In the genomic region with DNA sequence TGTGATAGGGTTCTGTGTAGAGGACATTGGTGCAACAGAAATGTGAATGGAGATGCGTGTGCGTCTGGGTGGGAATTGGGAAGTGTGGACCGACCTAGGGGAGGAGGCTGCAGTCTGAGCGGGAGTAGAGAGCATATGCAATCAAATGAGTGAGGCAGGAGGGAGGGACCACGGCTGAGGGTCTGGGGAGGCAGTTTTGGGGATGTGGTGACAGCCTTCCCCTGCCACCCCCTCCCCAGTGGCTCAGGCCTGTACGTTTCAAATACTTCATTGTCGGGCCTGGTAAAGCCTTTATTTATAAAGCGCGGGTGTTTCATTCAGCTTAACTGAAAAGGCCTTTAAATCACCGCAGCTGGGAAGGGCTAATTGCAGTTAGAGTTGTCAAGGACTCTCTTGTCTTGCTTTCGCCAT, we compare ENCODE assay signal across 11 mouse cellular contexts. TPM values are rescaled to one million over a fixed set of nuclear protein-coding genes. Genes with fewer than 3 reads are reported as not detected.
DNase-seq lines count a peak whose midpoint lies in the region; ATAC-seq and TF ChIP-seq lines count a peak whose summit lies in the region.
"Had no signal": no experiment of that assay in that cellular context is flagged by ENCODE, and none has a peak within 500 bp of the region (broad histone marks: within the 10 kb centered on the region; RNA-seq: fewer than 3 reads in every experiment).

No protein-coding gene starts in this region.

- H3K27ac ChIP-seq in ES-Bruce4 (ENCODE audit: insufficient read depth, low read length): peak overlapping the region; percentile 83
- H3K27ac ChIP-seq in embryonic facial prominence, embryonic 10.5 days (replicated peaks): 0 out of 2 replicates have a peak overlapping the region, but pooled peaks have one; percentile 30
- H3K27ac ChIP-seq in hindbrain, embryonic 12.5 days: peak overlapping the region; percentile 45
- peak overlapping the region; percentile 32; the same call in 1 of the 2 replicates for H3K27ac ChIP-seq in midbrain, embryonic 13.5 days
- H3K27ac ChIP-seq: heart, embryonic 10.5 days; macrophage had no signal

- no peaks in the 10 kb centered on the region for H3K27me3 ChIP-seq in ES-Bruce4 (ENCODE audit: control insufficient read depth, insufficient read depth, low read length, poor library complexity, severe bottlenecking)
- H3K27me3 ChIP-seq in embryonic facial prominence, embryonic 10.5 days (replicated peaks; ENCODE audit: low read depth, poor library complexity, severe bottlenecking): peaks cover 67% of the 10 kb centered on the region
- peaks cover 42% of the 10 kb centered on the region for H3K27me3 ChIP-seq in hindbrain, embryonic 12.5 days
- peaks cover 38% of the 10 kb centered on the region for H3K27me3 ChIP-seq in midbrain, embryonic 13.5 days

- H3K36me3 ChIP-seq in ES-Bruce4 (ENCODE audit: control insufficient read depth, insufficient read depth, low read length, poor library complexity, severe bottlenecking): no peaks in the 10 kb centered on the region
- H3K36me3 ChIP-seq in embryonic facial prominence, embryonic 10.5 days (replicated peaks): no peaks in the 10 kb centered on the region
- H3K36me3 ChIP-seq in hindbrain, embryonic 12.5 days: no peaks in the 10 kb centered on the region
- H3K36me3 ChIP-seq in midbrain, embryonic 13.5 days: no peaks in the 10 kb centered on the region
- H3K36me3 ChIP-seq: heart, embryonic 10.5 days had no signal

- H3K9ac ChIP-seq in ES-Bruce4 (ENCODE audit: low read depth, poor library complexity, severe bottlenecking): 0 out of 2 replicates have a peak overlapping the region, but pooled peaks have one; percentile 37
- no peak overlapping the region for H3K9ac ChIP-seq in hindbrain, embryonic 12.5 days
- no peak overlapping the region for H3K9ac ChIP-seq in midbrain, embryonic 13.5 days (replicated peaks)

- DNase-seq in embryonic facial prominence, embryonic 10.5 days (ENCODE audit: low spot score): peak; percentile 35
- no peak for DNase-seq in urinary bladder, postnatal 36 days (ENCODE audit: low spot score in 2 of 2)
- DNase-seq in heart, adult 9 months (ENCODE audit: low spot score in 2 of 2): no peak
- DNase-seq in spleen, postnatal 36 days (ENCODE audit: low spot score in 2 of 2): no peak
- no peak for DNase-seq in gastrocnemius, adult 8-10 months (ENCODE audit: low spot score in 2 of 2)

- no peaks in the 10 kb centered on the region for H3K9me3 ChIP-seq in ES-Bruce4 (replicated peaks; ENCODE audit: control insufficient read depth, insufficient read depth, low read length, poor library complexity, severe bottlenecking)
- H3K9me3 ChIP-seq in embryonic facial prominence, embryonic 10.5 days: no peaks in the 10 kb centered on the region
- no peaks in the 10 kb centered on the region for H3K9me3 ChIP-seq in hindbrain, embryonic 12.5 days (replicated peaks)
- H3K9me3 ChIP-seq in midbrain, embryonic 13.5 days: no peaks in the 10 kb centered on the region
- H3K9me3 ChIP-seq: heart, embryonic 10.5 days had no signal

- peak overlapping the region; percentile 17; the same call in 1 of the 2 replicates for H3K4me2 ChIP-seq in hindbrain, embryonic 12.5 days (replicated peaks)
- no peak overlapping the region for H3K4me2 ChIP-seq in midbrain, embryonic 13.5 days (replicated peaks)
- H3K4me2 ChIP-seq: liver, embryonic 11.5 days had no signal

- TF ChIP-seq CTCF in ES-Bruce4 (IDR thresholded peaks at IDR 0.05; ENCODE audit: low read depth, low read length): no peak

- H3K4me3 ChIP-seq in ES-Bruce4 (ENCODE audit: low read depth, low read length): peak overlapping the region; percentile 9; the same call in 1 of the 2 replicates
- H3K4me3 ChIP-seq in embryonic facial prominence, embryonic 10.5 days: no peak overlapping the region
- no peak overlapping the region for H3K4me3 ChIP-seq in hindbrain, embryonic 12.5 days
- H3K4me3 ChIP-seq in midbrain, embryonic 13.5 days (replicated peaks): no peak overlapping the region
- H3K4me3 ChIP-seq: heart, embryonic 10.5 days had no signal

- no peak for TF ChIP-seq EP300 in ES-Bruce4 (IDR thresholded peaks at IDR 0.05; ENCODE audit: insufficient read depth, low read depth, low read length)

- peaks cover 24% of the 10 kb centered on the region for H3K4me1 ChIP-seq in ES-Bruce4 (ENCODE audit: control insufficient read depth, insufficient read depth, low read length)
- peaks cover 40% of the 10 kb centered on the region for H3K4me1 ChIP-seq in embryonic facial prominence, embryonic 10.5 days
- peaks cover 36% of the 10 kb centered on the region for H3K4me1 ChIP-seq in hindbrain, embryonic 12.5 days
- H3K4me1 ChIP-seq in midbrain, embryonic 13.5 days (replicated peaks): peaks cover 41% of the 10 kb centered on the region

- WGBS in embryonic facial prominence, embryonic 10.5 days: 11% methylated on average over 11 of the region's 11 CpGs
- WGBS in hindbrain, embryonic 12.5 days: 5% methylated on average over 11 of the region's 11 CpGs
- WGBS in midbrain, embryonic 13.5 days: 5% methylated on average over 11 of the region's 11 CpGs

- TF ChIP-seq POLR2A in ES-Bruce4 (IDR thresholded peaks at IDR 0.05; ENCODE audit: insufficient read depth, low read length): no peak

- ATAC-seq in hindbrain, embryonic 12.5 days (ENCODE audit: low FRiP score): peak; percentile 73
- peak; percentile 82 for ATAC-seq in midbrain, embryonic 13.5 days

RNA-seq across cellular contexts. Expression of a gene that starts 44.5 kb away (rescaled TPM):
- polyA plus RNA-seq in ES-Bruce4 (2011; ENCODE audit: insufficient read depth, insufficient read length, low read depth, missing spikeins): 10.3 and 12.5 TPM in 2 replicates
- 0.16 and 0.36 TPM in 2 replicates for polyA plus RNA-seq in embryonic facial prominence, embryonic 10.5 days (2016; fragmentation: Nextera tagmentation; extraction: Ambion mirVana)
- polyA plus RNA-seq in hindbrain, embryonic 12.5 days (2016; fragmentation: Nextera tagmentation; extraction: Ambion mirVana): 3.7 and 3.8 TPM in 2 replicates
- polyA plus RNA-seq in midbrain, embryonic 13.5 days (2015; fragmentation: Nextera tagmentation; extraction: Ambion mirVana): 3.1 and 3.6 TPM in 2 replicates
- total RNA-seq in gastrocnemius, adult 8-10 months (2022): under 1 TPM; 0.10 to 0.22 (median 0.17) TPM
- polyA plus RNA-seq: macrophage had no signal

Comparison
In these comparisons a context has a peak if more than half of its experiments do, and no peak if none do; other contexts are left out.
1. H3K27ac ChIP-seq: peak in every context shown above with its lines; median percentile 83 in ES-Bruce4; 45 in hindbrain, embryonic 12.5 days; 32 in midbrain, embryonic 13.5 days; 30 in embryonic facial prominence, embryonic 10.5 days.